Mouse (Mus musculus): ENCODE results near the gene Atg13.

DNA sequence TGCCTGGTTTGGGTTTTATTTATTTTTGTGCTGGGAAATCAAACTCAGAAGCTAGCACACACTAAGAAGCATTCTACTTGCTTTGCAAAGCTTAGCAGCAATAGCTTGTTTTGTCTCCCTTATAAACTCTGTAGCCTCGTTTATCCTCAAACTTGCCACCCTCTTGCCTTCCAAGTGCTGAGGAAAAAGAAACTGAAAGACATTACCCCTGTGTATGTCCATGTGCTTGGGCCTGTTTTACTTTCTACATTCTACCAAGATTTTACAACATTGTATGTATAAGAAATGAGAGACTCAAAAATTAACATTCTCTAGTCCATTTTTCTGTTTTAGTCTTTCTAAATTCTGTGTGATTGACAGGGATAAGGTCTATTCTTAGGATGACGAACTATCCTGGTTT is 14.3 kb upstream of the Atg13 start:
- TF ChIP-seq CHD2 (IDR thresholded peaks at IDR 0.05; ENCODE audit: low read depth, low read length) = no peak
- no peak for TF ChIP-seq ZNF384 (IDR thresholded peaks at IDR 0.05; ENCODE audit: low read depth, low read length)
- no peak for TF ChIP-seq HCFC1 (IDR thresholded peaks at IDR 0.05; ENCODE audit: borderline replicate concordance, insufficient read depth, low read length)
- no peak for TF ChIP-seq MAFK (IDR thresholded peaks at IDR 0.05; ENCODE audit: insufficient read depth, low read depth, low read length)
